Mouse (Mus musculus): ENCODE results near the gene Mnd1.

Gene Mnd1

DNA sequence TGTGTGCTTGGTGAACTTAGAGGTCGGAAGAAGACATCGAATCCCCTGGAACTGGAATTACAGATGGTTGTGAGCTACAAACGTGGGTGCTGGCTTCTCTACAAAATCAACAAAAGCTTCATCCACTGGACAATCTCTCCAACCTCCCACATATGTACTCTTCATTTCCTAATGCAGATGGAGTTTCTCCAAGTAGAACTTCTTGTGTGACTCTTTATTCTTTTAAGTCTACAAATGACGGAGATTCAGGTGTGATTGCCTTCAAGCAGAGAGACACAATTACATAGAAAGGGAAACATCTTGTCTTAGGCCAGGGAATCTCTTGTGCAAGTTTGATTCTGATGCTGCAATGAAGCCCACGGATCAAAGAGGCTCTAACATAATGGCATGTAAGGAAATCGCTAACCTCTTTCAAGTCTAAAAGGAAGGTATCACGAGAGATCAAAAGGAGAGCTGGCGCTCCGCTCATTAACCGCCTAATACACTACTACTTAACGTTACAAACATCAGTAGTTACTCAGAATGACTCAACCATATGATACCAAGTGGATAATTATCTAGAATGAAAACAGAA is 18.1 kb upstream of the Mnd1 start, which contains the start of gene Gm6525:
Gene Gm6525 (plus strand): TSS at position 524 of the 574 bp plus-strand sequence.
- no peak for TF ChIP-seq GATA4 (IDR thresholded peaks at IDR 0.05; ENCODE audit: insufficient replicate concordance, low read length)

DNA sequence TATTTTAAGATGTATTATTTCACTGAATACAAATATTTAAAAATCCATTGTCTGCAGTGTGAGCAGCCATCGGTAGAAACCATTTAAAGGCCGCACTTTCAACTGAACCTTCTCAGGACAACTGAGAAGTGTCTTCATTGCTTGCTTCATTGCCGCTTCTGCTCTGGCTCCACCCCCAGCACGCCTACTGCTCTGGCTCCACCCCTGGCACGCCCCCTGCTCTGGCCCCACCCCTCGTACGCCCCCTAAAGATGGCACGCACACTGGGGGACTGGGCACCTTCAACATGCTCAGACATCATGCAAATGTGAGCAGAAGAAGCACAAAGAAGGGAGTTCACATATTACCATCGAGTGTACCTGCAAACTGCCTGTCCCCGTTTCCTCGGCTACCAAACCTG is 16.8 kb upstream of the Mnd1 start:
- TF ChIP-seq GATA4 (IDR thresholded peaks at IDR 0.05; ENCODE audit: insufficient replicate concordance, low read length) = no peak

DNA sequence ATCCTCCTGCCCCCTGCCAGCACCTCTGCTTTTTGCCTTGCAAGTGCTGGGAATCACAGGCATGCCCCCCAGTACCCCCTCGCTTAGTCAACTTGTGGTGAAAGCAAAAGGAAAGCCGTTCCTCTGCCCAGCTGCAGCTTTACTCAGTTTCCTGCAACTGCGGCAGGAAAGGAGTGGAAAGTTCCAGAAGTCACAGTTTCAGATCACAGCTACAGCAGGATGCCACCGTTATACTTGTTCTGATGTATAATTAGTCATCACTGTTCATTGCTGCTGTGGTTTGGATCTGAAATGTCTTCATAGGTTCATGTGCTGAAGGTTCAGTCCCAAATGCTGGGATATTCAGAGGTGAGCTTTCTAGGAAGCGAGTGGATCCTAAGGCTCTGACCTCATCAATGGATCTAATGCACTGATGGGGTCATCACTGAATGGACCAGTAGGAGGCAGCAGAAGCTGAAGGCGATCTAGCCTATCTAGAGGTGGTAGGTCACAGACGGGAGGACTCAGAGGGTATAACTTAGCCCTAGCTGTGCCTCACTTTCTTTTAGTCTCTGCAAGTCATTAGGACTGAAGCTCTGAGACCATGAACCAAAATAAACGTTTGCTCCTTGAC is 13.9 kb upstream of the Mnd1 start:
- TF ChIP-seq GATA4 (IDR thresholded peaks at IDR 0.05; ENCODE audit: insufficient replicate concordance, low read length) = no peak

DNA sequence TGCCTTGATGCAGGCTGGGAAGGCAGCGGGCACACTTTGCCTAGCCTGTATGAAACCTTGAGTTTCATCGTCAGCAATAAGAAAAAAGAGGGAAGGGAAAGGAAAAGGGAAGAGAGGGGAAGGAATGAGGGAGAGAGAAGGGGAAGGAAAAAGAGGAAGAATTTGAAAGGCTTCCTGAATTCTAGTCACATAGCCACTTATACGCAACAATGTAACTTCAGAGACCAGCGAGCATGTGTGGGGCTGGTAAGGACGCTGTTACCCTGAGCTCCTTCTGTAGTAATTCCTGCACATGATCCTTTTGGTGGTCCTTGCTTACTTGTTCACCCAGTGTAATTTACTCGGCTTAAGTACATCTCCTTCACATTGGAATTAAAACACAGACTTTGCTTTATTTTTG is 13.4 kb upstream of the Mnd1 start:
- TF ChIP-seq GATA4 (IDR thresholded peaks at IDR 0.05; ENCODE audit: insufficient replicate concordance, low read length) = no peak

DNA sequence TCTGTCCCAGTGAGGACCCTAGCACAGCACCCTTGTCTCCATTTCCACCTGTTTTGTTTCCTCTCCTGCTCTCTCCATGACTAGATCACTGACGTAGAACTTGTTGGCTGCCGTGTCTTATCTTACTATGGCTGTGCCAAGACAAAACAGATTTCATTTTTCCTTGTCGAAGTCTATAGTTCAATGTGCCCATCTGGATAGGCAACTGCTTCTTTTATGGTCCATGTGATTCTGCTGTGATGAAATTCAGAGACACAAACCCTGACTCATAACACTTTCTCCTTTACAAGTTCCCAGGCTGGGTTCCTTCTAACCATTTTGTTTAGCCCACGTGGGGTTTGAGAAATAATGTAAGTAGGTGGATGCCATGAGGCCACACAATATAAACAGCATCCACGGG is 10.5 kb upstream of the Mnd1 start:
- no peak for TF ChIP-seq GATA4 (IDR thresholded peaks at IDR 0.05; ENCODE audit: insufficient replicate concordance, low read length)

DNA sequence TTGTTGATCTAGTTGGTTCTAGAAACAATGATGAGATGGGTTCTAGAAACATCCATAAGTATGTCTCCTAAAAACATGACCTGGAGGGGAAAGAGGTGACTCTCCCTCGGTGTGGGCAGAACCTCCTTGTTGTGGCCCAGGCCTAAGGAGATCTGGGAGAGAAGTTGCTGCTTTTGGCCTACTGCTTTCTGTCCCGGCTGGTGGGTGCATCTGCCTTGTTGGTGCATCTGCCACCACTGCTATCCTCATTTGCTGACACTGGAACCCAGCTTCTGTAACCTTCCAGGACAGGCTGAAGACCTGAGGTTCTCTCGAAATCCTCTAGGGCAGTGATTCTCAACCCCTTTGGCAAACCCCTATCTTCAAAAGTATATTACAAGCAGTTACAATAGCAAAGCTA is 9.8 kb upstream of the Mnd1 start:
- no peak for TF ChIP-seq GATA4 (IDR thresholded peaks at IDR 0.05; ENCODE audit: insufficient replicate concordance, low read length)

DNA sequence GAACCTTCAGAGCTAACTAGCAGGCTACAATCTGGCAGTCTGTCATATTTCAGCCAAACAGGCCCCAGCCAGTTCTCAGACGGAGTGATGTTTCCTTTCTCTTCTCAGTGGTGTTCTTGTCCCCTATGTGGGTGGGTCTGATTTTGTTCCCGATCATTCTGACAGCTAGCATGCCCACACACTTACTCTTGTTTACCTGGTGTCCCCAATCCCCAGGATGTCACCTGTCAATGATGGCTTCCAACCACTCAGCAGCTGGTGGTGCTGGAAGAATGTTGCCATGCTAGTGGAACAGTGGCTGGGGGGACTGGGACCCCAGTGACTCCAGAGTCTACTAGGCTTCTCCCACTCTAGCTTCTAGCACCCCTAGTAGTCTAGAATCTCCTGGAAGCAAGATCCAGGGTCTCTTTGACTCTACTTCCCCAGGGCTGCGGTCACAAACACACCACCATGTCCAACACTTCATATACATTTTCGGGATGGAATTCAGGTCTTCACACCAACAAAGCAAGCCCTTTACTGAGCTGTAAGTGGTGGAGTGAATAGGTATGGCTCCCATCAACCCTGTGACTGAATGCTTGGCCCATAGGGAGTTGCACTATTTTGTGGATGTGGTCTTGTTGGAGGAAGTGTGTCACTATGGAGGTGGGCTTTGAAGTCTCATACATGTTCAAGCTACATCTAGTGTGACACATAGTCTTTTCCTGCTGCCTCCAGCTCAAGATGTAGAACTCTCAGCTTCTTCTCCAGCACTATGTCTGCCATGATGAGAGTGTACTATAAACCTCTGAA is 2.2 kb upstream of the Mnd1 start:
- TF ChIP-seq GATA4 (IDR thresholded peaks at IDR 0.05; ENCODE audit: insufficient replicate concordance, low read length) = no peak

DNA sequence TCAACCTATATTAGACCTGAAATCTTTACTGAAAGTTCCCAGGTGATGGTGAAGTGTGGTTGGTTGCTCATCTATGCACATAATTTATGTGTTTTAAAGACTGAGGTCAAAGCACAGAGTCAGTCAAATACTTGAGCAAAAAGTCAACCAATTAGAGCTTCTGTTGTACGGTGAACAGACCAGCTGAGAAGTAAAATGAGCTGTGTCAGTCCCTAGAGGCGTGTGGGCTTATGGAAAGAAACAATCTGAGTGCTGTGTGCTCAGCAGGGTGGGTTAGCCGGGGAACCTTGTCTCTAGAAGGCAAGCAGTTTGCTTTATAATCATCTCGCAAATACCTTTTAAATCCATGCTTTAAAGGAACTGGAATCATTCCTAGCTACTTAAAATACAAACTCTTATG is 1.4 kb upstream of the Mnd1 start:
- no peak for TF ChIP-seq GATA4 (IDR thresholded peaks at IDR 0.05; ENCODE audit: insufficient replicate concordance, low read length)

DNA sequence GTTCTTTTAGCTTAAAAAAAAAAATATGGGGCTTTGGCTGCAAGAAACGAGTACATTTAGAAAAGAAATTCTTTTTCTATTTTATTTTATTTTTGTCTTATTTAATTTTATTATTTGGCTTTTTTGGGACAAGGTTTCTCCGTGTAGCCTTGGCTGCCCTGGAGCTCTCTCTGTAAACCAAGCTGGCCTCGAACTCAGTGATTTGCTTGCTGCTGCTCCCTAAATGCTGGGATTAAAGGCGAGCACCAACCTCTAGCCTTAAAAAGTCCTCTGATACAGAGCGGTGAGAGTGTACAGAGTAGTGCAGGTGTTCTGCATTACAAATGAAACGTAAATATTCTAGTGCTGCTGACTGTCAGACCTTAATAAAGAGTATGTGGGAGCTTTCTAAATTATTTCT is 519 bp upstream of the Mnd1 start:
- TF ChIP-seq GATA4 (IDR thresholded peaks at IDR 0.05; ENCODE audit: insufficient replicate concordance, low read length) = no peak

DNA sequence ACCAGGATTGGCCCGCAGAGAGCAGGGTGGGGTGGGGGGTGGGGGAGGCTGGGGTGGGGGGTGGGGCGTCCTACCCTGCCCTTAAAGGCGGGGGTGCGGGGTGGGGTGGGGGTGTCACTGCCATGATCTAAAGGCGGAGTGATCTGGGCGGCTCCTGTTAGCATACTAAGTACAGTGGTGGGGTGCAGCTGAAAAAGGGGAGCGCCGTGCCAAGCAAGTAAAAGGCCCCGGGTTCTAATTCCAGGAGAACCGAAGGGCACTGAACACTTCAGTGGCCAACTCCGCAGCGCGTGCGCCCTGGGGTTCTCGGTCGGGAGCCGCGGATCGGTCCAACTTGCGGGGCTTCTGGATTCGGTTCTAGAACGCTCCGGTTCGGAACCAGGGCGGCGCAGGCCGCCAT is 440 bp downstream of the Mnd1 start:
- TF ChIP-seq GATA4 (IDR thresholded peaks at IDR 0.05; ENCODE audit: insufficient replicate concordance, low read length) = no peak

DNA sequence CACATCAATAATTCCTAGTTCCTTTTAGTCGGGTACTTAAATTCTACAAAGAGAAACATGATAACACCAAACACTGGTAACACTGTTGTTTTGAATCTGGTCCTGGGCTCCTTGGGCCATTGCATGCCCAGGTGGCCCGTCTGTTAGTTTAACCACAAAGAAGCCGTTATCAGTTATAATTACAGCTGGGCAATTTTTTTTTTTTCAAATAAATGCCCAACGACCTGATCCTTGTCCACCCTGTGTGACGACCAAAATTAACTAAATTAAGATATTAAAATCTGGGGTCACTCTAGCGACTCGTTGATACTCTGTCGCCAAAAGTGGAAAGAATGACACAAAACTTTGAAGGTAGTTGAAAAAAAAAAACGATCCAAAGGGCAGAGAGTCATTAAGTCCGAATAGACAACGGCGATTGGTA is 855 bp downstream of the Mnd1 start:
- no peak for TF ChIP-seq GATA4 (IDR thresholded peaks at IDR 0.05; ENCODE audit: insufficient replicate concordance, low read length)

DNA sequence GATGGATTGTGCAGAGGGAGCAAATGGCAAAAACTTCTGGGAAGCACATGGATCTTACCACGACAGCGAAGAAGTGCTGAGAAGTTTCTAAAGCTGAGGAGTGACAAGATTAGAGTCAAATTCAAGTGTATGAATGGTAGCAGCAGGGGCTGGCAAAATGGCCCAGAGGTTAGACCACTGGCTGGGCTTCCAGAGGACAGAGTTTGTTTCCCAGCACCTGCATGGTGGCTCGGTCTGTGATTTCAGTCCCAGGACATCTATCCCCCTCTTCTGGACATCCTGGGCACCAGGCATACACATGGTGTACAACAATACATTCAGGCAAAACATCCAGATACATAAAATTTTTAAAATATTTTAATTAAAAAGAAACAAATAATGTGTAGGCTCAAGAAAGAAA is 5.8 kb downstream of the Mnd1 start:
- TF ChIP-seq GATA4 (IDR thresholded peaks at IDR 0.05; ENCODE audit: insufficient replicate concordance, low read length) = no peak

DNA sequence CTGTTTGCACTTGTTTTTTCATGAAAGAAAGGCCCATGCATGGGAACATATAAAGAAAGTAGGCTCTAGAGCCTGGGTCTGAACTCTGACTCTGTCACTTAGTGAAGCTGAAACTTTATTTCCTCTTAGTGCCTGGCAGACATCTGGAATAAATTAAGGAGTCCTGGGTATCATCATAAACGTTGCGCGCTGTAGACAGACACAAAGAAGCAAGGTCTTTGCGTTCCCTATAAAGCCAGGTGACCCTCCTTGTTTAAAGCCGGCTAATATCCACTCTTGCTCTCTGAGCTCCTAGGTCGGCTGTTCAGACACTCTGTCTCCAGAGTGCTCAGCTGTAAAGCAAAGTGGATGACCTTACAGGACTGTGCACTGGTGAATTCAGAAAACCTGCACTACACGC is 14.6 kb downstream of the Mnd1 start:
- TF ChIP-seq GATA4 (IDR thresholded peaks at IDR 0.05; ENCODE audit: insufficient replicate concordance, low read length) = no peak

DNA sequence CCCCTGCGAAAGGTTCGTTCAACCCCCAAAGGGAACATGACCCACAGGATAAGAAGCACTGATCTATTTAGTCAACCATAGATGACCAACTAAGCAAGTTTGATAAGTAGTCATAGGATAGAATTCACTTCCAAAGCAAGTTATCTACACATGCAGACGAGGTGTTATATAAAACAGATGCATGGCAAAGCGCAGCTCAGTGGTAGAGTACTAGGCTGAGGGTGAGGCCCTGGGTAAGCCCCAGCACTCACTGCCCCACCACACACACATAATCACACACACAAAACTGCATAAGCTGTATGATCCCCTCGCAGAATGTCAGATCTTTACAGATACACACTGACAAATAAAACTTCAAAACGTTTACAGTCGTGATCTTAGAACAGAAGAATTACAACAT is 19.1 kb downstream of the Mnd1 start:
- no peak for TF ChIP-seq GATA4 (IDR thresholded peaks at IDR 0.05; ENCODE audit: insufficient replicate concordance, low read length)

DNA sequence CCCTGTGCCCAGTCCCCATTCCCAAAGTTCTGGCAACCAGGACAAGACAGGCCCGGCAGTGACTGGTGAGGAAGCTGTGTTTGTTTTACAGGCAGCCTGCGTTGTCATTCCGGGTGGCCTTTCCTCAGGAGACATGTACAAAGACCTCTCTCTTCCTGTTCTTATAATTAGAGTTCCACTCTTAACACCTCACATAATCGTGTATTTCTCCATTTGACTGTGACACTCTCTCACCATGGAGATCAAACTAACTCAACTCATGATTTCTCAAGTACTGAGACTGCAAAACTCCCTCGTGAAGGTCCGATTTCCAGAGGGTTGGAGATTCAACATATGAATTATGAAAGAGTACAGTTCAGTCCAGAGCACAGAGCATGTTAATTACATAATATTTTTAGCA is 19.7 kb downstream of the Mnd1 start:
- no peak for TF ChIP-seq GATA4 (IDR thresholded peaks at IDR 0.05; ENCODE audit: insufficient replicate concordance, low read length)

DNA sequence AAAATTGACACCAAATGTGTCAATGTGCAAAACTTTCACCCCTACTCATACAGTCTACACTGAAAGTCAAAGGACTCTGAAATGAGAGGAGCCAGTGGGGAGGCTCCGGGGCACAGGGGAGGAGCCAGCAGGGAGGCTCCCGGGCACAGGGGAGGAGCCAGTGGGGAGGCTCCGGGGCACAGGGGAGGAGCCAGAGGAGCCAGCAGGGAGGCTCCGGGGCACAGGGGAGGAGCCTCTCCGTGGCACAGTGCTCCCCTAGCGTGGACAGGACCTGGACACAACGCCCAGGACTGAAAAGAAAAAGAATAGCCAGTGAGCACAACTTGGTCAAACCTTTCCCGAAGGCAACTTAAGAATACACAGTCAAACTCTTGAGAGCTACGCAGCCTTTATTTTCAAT is 20.2 kb downstream of the Mnd1 start:
- no peak for TF ChIP-seq GATA4 (IDR thresholded peaks at IDR 0.05; ENCODE audit: insufficient replicate concordance, low read length)

Measured in liver, adult (tissue).